Mouse (Mus musculus) C2C12 (cell line): Measurements from ENCODE around the gene Nr1h3.

Experiments
- CEBPB ChIP-seq: IDR thresholded peaks from one replicate; pipeline ENCODE4 v1.6.1; 2011; ENCODE audit warnings: low read depth, mild to moderate bottlenecking, control low read depth, moderate library complexity
- CTCF ChIP-seq: IDR thresholded peaks from one replicate; pipeline ENCODE4 v1.5.1; 2011; ENCODE audit not compliant: control insufficient read depth, insufficient read depth, insufficient read length
- FOSL1 ChIP-seq: IDR thresholded peaks from one replicate; pipeline ENCODE4 v1.8.0; 2011; ENCODE audit warnings: mild to moderate bottlenecking, low read length; ENCODE audit not compliant: poor library complexity, insufficient read depth, severe bottlenecking
- MAX ChIP-seq: IDR thresholded peaks from one replicate; pipeline ENCODE4 v1.6.1; 2011; ENCODE audit warnings: mild to moderate bottlenecking, control low read depth
- MYOD1 ChIP-seq: IDR thresholded peaks from one replicate; pipeline ENCODE4 v1.6.1; 2011; ENCODE audit warnings: low read depth; ENCODE audit not compliant: control insufficient read depth, insufficient read length
- MYOG ChIP-seq: IDR thresholded peaks from one replicate; pipeline ENCODE4 v1.6.1; 2011; ENCODE audit not compliant: control insufficient read depth, insufficient read length; ENCODE audit errors: extremely low read depth
- USF1 ChIP-seq: IDR thresholded peaks from one replicate; pipeline ENCODE4 v1.6.1; 2011; ENCODE audit warnings: low read depth, mild to moderate bottlenecking, control low read depth, moderate library complexity

GRCm38 (mm10) chr2:91252001-91252400 lies 49.4 kb upstream of the Nr1h3 start:
- TF ChIP-seq USF1 (no peak), CTCF (no peak), MAX (no peak), FOSL1 (no peak), MYOG (no peak), CEBPB (no peak), MYOD1 (no peak)
